Mouse (Mus musculus) ovary, postnatal 14 days (tissue): ENCODE data around the gene Tuba1a.
A peak's percentile ranks its signal among the peaks of the same experiment; 100 is the strongest.
"Not testable (repeated sequence)": the region's sequence is repeated elsewhere in the genome, so short reads cannot be mapped to it uniquely, and the experiment has no call there.

Source experiments
- DNase-seq: peaks from one replicate; pipeline ENCODE4 v3.0.0; 2022; ENCODE audit warnings: low spot score

Gene Tuba1a

GRCm38 (mm10) chr15:98985240-98985981 lies 31.9 kb upstream of the Tuba1a start:
- DNase-seq, result peak; percentile 67

GRCm38 (mm10) chr15:98984681-98985080 lies 31.2 kb upstream of the Tuba1a start:
- DNase-seq, result no peak

GRCm38 (mm10) chr15:98983431-98984081 lies 30.1 kb upstream of the Tuba1a start:
- DNase-seq, result no peak

- DNase-seq, result no peak
These were observed 28.6 kb upstream of the Tuba1a start for GRCm38 (mm10) chr15:98982100-98982499.

GRCm38 (mm10) chr15:98980012-98980614 lies 26.6 kb upstream of the Tuba1a start:
- no peak for DNase-seq

GRCm38 (mm10) chr15:98978409-98979172 lies 25.1 kb upstream of the Tuba1a start:
- no peak for DNase-seq

GRCm38 (mm10) chr15:98977759-98978408 lies 24.4 kb upstream of the Tuba1a start:
- DNase-seq, result peak; percentile 82

- no peak for DNase-seq
These were observed 23.6 kb upstream of the Tuba1a start for GRCm38 (mm10) chr15:98976763-98977758.

GRCm38 (mm10) chr15:98973015-98973614 lies 19.6 kb upstream of the Tuba1a start:
- no peak for DNase-seq

- DNase-seq, result not testable (repeated sequence)
These were observed 18.2 kb upstream of the Tuba1a start for GRCm38 (mm10) chr15:98971576-98972320.

- no peak for DNase-seq
These were observed 17.6 kb upstream of the Tuba1a start for GRCm38 (mm10) chr15:98971111-98971510.

GRCm38 (mm10) chr15:98969372-98970101 lies 16.0 kb upstream of the Tuba1a start:
- no peak for DNase-seq

- peak; percentile 40 for DNase-seq
These were observed 15.3 kb upstream of the Tuba1a start for GRCm38 (mm10) chr15:98968701-98969371.

GRCm38 (mm10) chr15:98959531-98959930 lies 6.0 kb upstream of the Tuba1a start:
- DNase-seq, result no peak

- DNase-seq, result no peak
These were observed 5.5 kb upstream of the Tuba1a start for GRCm38 (mm10) chr15:98958901-98959420.

GRCm38 (mm10) chr15:98957475-98957874 lies 4.0 kb upstream of the Tuba1a start:
- no peak for DNase-seq

GRCm38 (mm10) chr15:98956000-98956399 lies 2.5 kb upstream of the Tuba1a start:
- no peak for DNase-seq

- no peak for DNase-seq
These were observed 1.8 kb upstream of the Tuba1a start for GRCm38 (mm10) chr15:98955324-98955723.
